Mouse (Mus musculus) midbrain, embryonic 11.5 days (tissue): ENCODE measurements around the gene Acsl1. TPM values are rescaled to one million over a fixed set of nuclear protein-coding genes. Genes with fewer than 3 reads are reported as not detected.

ENCODE experiments used
- ATAC-seq: fragments of 200-750 bp; cut with Nextera tagmentation; 2 replicates; pipeline ENCODE4 v1.8.0; 2017; ENCODE audit warnings: moderate TSS enrichment, moderate library complexity; ENCODE audit not compliant: low FRiP score
- DNase-seq: peaks from one replicate; pipeline ENCODE4 v3.0.0; 2015; ENCODE audit warnings: low spot score; ENCODE audit errors: missing footprints
- H3K27ac ChIP-seq: fragments of 300-500 bp; sonication (generic); 2 replicates; pipeline ENCODE4 v1.5.1; 2014; ENCODE audit warnings: low read depth, low read length
- H3K27me3 ChIP-seq: fragments of 300-500 bp; sonication (generic); 2 replicates; pipeline ENCODE4 v1.6.1; 2014; ENCODE audit warnings: mild to moderate bottlenecking, low read length, moderate library complexity, mixed read lengths; ENCODE audit not compliant: control insufficient read depth, insufficient read depth
- H3K36me3 ChIP-seq: fragments of 300-500 bp; sonication (generic); 2 replicates; pipeline ENCODE4 v1.6.1; 2014; ENCODE audit warnings: mild to moderate bottlenecking, low read length, moderate library complexity, mixed read lengths; ENCODE audit not compliant: control insufficient read depth, insufficient read depth
- H3K4me1 ChIP-seq: fragments of 300-500 bp; sonication (generic); 2 replicates; pipeline ENCODE4 v1.6.1; 2014; ENCODE audit warnings: low read length; ENCODE audit not compliant: control insufficient read depth, insufficient read depth
- H3K4me2 ChIP-seq: fragments of 300-500 bp; sonication (generic); 2 replicates; pipeline ENCODE4 v1.6.1; 2014; ENCODE audit warnings: mild to moderate bottlenecking, moderate library complexity
- H3K4me3 ChIP-seq: fragments of 300-500 bp; sonication (generic); 2 replicates; pipeline ENCODE4 v1.5.1; 2014; ENCODE audit warnings: low read depth, low read length
- H3K9ac ChIP-seq: fragments of 300-500 bp; sonication (generic); 2 replicates; pipeline ENCODE4 v1.6.1; 2014; ENCODE audit warnings: low read length
- H3K9me3 ChIP-seq: fragments of 300-500 bp; sonication (generic); 2 replicates; pipeline ENCODE4 v1.6.1; 2016; ENCODE audit warnings: low read length; ENCODE audit not compliant: control insufficient read depth
- WGBS: fragments of 180-500 bp; shearing (Covaris S2); extraction: QIAGEN DNeasy Blood & Tissue Kit; methylation state at CpG from one replicate; pipeline ENCODE4 v1.1.7; 2014; 5-methylcytosine and 5-hydroxymethylcytosine counted together
- polyA plus RNA-seq: library from polyadenylated mRNA; unstranded; fragments of >200 nt; fragmentation: Nextera tagmentation; extraction: Ambion mirVana; gene quantifications from 2 replicates; pipeline ENCODE4 v1.2.1, GENCODE M21; 2014

Acsl1 gene
- 9.0 and 9.6 TPM in 2 replicates for polyA plus RNA-seq

DNA sequence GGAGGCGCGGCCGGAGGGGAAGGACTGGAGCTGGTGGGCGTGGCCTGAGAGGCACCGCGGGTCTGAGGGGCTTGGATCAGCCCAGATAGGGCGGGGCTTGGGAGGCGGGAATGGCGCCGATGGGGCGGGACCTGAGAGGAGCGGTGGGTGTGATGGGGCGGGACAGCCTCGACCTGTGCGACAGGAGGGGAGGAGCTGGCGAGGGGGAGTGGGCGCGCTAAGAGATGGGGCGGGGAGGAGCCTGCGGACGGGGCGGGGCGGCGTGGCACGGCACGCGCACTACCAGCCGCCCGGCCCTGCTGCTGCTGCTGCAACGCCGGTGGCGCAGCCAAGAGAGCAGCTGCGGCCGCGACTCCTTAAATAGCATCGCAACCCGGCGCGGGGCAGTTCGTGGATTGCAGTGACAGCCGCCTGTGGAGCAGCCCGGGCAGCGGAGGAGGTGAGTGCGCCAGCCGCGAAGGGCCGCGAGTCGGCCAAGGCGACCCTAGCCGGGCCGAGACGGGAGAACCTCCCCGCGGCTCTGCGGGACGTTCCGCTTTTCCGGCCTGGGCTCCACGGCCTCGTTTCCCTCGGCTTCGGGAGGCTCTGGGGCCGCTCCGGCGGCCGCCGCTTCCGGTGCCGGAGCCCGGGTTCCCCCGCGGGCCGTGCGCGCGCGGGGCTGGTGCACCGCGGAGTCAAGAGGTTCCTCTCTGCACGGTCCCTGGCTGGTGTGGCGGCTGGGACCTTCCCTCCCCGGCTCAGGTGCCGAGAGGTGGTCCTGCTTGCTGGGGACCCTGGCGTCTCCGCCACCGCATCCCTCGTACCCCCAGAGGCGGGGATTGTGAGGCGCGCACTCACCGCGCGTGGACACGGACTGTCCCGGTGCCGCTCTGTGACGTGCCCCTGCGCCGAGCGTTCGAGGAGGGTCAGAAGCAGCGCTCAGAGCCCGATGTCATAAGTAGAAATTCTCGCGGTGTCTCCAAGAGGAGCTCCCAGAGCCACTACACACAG, at the start of gene Acsl1:
TSS of gene Acsl1 (plus strand) at position 246 of the 990 bp plus-strand sequence.
- DNase-seq (peak; percentile 100), ATAC-seq (peak; percentile 96)
- peak within 1 kb of the TSS; percentile 73 for H3K4me3 ChIP-seq
- no peaks in the 10 kb centered on the region for H3K36me3 ChIP-seq
- peak within 1 kb of the TSS; percentile 58; the same call in 1 of the 2 replicates for H3K27ac ChIP-seq
- peak within 1 kb of the TSS; percentile 83 for H3K9ac ChIP-seq
- H3K9me3 ChIP-seq, result no peaks in the 10 kb centered on the region
- H3K27me3 ChIP-seq, result no peaks in the 10 kb centered on the region
- WGBS, result under 1% methylated on average over 93 of the region's 106 CpGs
- no peaks in the 10 kb centered on the region for H3K4me1 ChIP-seq
- peak within 1 kb of the TSS; percentile 99 for H3K4me2 ChIP-seq

GRCm38 (mm10) chr8:46421515-46421914, 49.3 kb upstream of the Acsl1 start:
- Histone ChIP-seq H3K9me3 (no peaks in the 10 kb centered on the region), H3K4me2 (no peak overlapping the region), H3K36me3 (no peaks in the 10 kb centered on the region), H3K27ac (no peak overlapping the region), H3K4me1 (no peaks in the 10 kb centered on the region), H3K4me3 (no peak overlapping the region), H3K9ac (no peak overlapping the region), H3K27me3 (no peaks in the 10 kb centered on the region)
- ATAC-seq (no peak), DNase-seq (no peak)
- 74% methylated on average over 6 of the region's 6 CpGs for WGBS

- DNase-seq, result no peak
- Histone ChIP-seq H3K4me2 (no peak overlapping the region), H3K9ac (no peak overlapping the region), H3K27ac (no peak overlapping the region), H3K4me1 (no peaks in the 10 kb centered on the region), H3K27me3 (no peaks in the 10 kb centered on the region), H3K4me3 (no peak overlapping the region), H3K9me3 (no peaks in the 10 kb centered on the region), H3K36me3 (no peaks in the 10 kb centered on the region)
- no peak for ATAC-seq
Measured at GRCm38 (mm10) chr8:46427940-46428339, 42.9 kb upstream of the Acsl1 start.

DNA sequence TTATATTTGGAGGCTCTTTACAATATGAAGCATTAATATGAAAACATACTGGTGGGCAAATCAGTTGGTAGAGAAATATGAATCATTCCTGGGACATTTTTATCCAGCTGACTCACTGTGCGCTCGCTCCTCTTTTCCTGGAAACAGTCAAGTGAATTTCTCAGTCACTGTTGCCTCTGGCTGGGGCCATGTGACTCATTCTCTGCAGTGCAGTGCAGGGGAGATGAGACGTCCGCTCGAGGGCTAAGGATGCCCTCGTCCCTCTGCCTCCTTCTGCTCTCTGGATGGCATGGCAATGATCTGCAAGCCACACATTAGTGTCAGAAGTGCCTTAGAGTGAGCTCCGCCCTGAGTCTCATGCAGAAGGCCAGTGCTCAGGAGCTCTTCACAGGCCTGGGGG, 41.0 kb upstream of the Acsl1 start:
- ATAC-seq (no peak), DNase-seq (no peak)
- Histone ChIP-seq H3K36me3 (no peaks in the 10 kb centered on the region), H3K27me3 (no peaks in the 10 kb centered on the region), H3K9me3 (no peaks in the 10 kb centered on the region), H3K9ac (no peak overlapping the region), H3K4me2 (no peak overlapping the region), H3K4me1 (no peaks in the 10 kb centered on the region), H3K27ac (no peak overlapping the region), H3K4me3 (no peak overlapping the region)
- 77% methylated on average over 7 of the region's 7 CpGs for WGBS

GRCm38 (mm10) chr8:46431921-46432320, 38.9 kb upstream of the Acsl1 start:
- Histone ChIP-seq H3K36me3 (no peaks in the 10 kb centered on the region), H3K9ac (no peak overlapping the region), H3K9me3 (no peaks in the 10 kb centered on the region), H3K4me1 (no peaks in the 10 kb centered on the region), H3K4me2 (no peak overlapping the region), H3K4me3 (no peak overlapping the region), H3K27me3 (no peaks in the 10 kb centered on the region), H3K27ac (no peak overlapping the region)
- 88% methylated on average over 4 of the region's 4 CpGs for WGBS
- ATAC-seq (no peak), DNase-seq (no peak)

DNA sequence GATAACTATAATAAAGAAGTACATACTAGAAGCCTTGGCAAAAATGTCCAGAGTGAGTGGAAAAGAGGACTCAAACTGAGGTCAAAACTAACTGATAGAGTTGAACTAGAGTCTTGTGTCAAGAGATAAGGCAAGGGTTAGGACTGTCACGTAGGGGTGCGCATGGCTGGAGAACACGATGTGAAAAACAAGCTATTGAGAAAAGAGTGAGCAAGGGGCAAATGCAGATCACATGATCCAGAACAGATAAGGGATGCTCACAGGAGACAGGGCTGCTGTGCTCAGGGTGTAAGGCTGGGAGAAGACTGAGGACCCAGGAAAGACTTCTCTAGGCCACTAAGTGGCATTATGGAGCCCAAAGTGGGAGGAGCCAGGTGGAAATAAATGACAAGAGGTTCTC, 38.3 kb upstream of the Acsl1 start:
- no peaks in the 10 kb centered on the region for H3K4me1 ChIP-seq
- H3K4me3 ChIP-seq, result no peak overlapping the region
- H3K27me3 ChIP-seq, result no peaks in the 10 kb centered on the region
- no peak overlapping the region for H3K9ac ChIP-seq
- no peaks in the 10 kb centered on the region for H3K9me3 ChIP-seq
- ATAC-seq (no peak), DNase-seq (no peak)
- H3K36me3 ChIP-seq, result no peaks in the 10 kb centered on the region
- 89% methylated on average over 3 of the region's 3 CpGs for WGBS
- H3K27ac ChIP-seq, result no peak overlapping the region
- no peak overlapping the region for H3K4me2 ChIP-seq

DNA sequence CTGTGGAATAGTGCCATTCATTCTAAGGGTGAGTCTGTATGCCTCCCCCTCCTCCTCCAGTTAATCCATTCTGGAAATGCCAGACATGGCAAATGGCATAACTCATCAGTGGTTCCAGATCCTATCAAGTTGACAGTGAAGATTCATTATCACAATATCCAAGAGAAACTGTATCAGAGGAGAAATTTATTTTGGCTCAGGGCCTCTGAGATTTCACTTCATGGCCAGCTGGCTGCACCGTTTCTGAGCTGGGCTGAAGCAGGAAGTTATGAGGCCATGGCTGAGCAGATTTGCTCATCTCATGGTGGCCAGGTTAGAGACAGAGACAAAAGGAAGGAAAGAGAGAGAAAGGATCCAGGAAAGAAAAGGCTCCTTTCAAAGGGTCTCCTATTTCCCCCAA, 37.2 kb upstream of the Acsl1 start:
- no peaks in the 10 kb centered on the region for H3K36me3 ChIP-seq
- H3K4me3 ChIP-seq, result no peak overlapping the region
- ATAC-seq (no peak), DNase-seq (no peak)
- H3K9me3 ChIP-seq, result no peaks in the 10 kb centered on the region
- H3K9ac ChIP-seq, result no peak overlapping the region
- no peak overlapping the region for H3K4me2 ChIP-seq
- H3K4me1 ChIP-seq, result no peaks in the 10 kb centered on the region
- no peaks in the 10 kb centered on the region for H3K27me3 ChIP-seq
- H3K27ac ChIP-seq, result no peak overlapping the region
- WGBS, result 84% methylated on average over 1 of the region's 1 CpGs

- Histone ChIP-seq H3K4me3 (no peak overlapping the region), H3K4me1 (no peaks in the 10 kb centered on the region), H3K27ac (no peak overlapping the region), H3K9ac (no peak overlapping the region), H3K9me3 (no peaks in the 10 kb centered on the region), H3K36me3 (no peaks in the 10 kb centered on the region), H3K4me2 (no peak overlapping the region), H3K27me3 (no peaks in the 10 kb centered on the region)
- 67% methylated on average over 10 of the region's 10 CpGs for WGBS
- DNase-seq (no peak), ATAC-seq (no peak)
Measured at GRCm38 (mm10) chr8:46438491-46438890, 32.3 kb upstream of the Acsl1 start.
